Mouse (Mus musculus): ENCODE results near the gene Tspan9.

- TF ChIP-seq FLI1 (IDR thresholded peaks at IDR 0.05; ENCODE audit: low read length) (no peak), GATA1 (IDR thresholded peaks at IDR 0.05; ENCODE audit: borderline replicate concordance, low read length) (no peak)
Observed at GRCm38 (mm10) chr6:128134196-128134924, 9.0 kb downstream of the Tspan9 start.
